In the genomic region with DNA sequence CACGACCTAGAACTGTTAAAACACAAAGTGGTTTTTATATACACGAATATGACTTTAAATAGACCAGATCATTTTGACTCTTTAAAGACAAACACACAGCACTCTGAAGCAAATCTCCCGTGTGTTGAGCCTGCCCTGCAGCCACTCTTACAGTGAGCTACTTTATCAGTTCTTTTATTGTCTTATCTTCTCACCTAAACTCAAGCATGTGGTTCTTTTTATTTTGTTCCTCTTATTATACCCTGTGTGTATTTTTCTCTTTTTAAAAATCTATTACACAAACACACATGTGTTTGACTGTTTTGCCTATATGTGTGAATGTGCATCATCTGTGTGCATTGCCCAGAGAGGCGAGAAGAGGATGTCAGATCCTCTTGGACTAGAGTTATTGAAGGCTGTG, we compare ENCODE assay signal across 29 mouse cellular contexts.
"Had no signal": no experiment of that assay in that cellular context is flagged by ENCODE, and none has a peak within 500 bp of the region (broad histone marks: within the 10 kb centered on the region; RNA-seq: fewer than 3 reads in every experiment).

No protein-coding gene starts in this region.

- DNase-seq: left cerebral cortex, postnatal 4 days; liver; liver, embryonic 13.5 days; liver, postnatal 0 days; lung, adult 18-20 months; lung, adult 2 months; lung, postnatal 10 days; lung, postnatal 14 days; lung, postnatal 36 days; lung, postnatal 4 days; midbrain, embryonic 14.5 days had no signal

- H3K27me3 ChIP-seq: limb, embryonic 12.5 days; limb, embryonic 13.5 days; limb, embryonic 15.5 days; liver, embryonic 12.5 days; liver, embryonic 13.5 days; liver, embryonic 15.5 days; lung, embryonic 15.5 days; megakaryocyte, embryonic 14.5 days; midbrain, embryonic 12.5 days; midbrain, embryonic 13.5 days; midbrain, embryonic 15.5 days had no signal

- H3K9ac ChIP-seq: limb, embryonic 12.5 days; limb, embryonic 13.5 days; limb, embryonic 15.5 days; liver, embryonic 12.5 days; liver, embryonic 13.5 days; liver, embryonic 14.5 days; liver, embryonic 15.5 days; liver, postnatal 0 days; lung, embryonic 14.5 days; lung, embryonic 15.5 days; midbrain, embryonic 12.5 days; midbrain, embryonic 13.5 days; midbrain, embryonic 15.5 days had no signal

- H3K4me1 ChIP-seq: limb, embryonic 12.5 days; limb, embryonic 13.5 days; limb, embryonic 15.5 days; liver, embryonic 12.5 days; liver, embryonic 13.5 days; liver, embryonic 15.5 days; lung, embryonic 15.5 days; megakaryocyte, embryonic 14.5 days; midbrain, embryonic 10.5 days; midbrain, embryonic 12.5 days; midbrain, embryonic 15.5 days had no signal

- H3K9me3 ChIP-seq: limb, embryonic 10.5 days; limb, embryonic 12.5 days; limb, embryonic 13.5 days; limb, embryonic 15.5 days; liver, embryonic 12.5 days; liver, embryonic 13.5 days; liver, embryonic 15.5 days; lung, embryonic 15.5 days; megakaryocyte, embryonic 14.5 days; midbrain, embryonic 10.5 days; midbrain, embryonic 12.5 days; midbrain, embryonic 13.5 days; midbrain, embryonic 15.5 days had no signal

- H3K27ac ChIP-seq: limb, embryonic 10.5 days; limb, embryonic 12.5 days; limb, embryonic 13.5 days; limb, embryonic 15.5 days; liver, embryonic 12.5 days; liver, embryonic 13.5 days; liver, embryonic 14.5 days; liver, embryonic 15.5 days; lung, embryonic 15.5 days; macrophage; midbrain, embryonic 10.5 days; midbrain, embryonic 12.5 days; midbrain, embryonic 13.5 days; midbrain, embryonic 15.5 days had no signal

- ATAC-seq: liver, embryonic 12.5 days; liver, postnatal 0 days; lung, postnatal 0 days; midbrain, embryonic 13.5 days; midbrain, embryonic 15.5 days; midbrain, embryonic 16.5 days had no signal

- H3K4me3 ChIP-seq: limb, embryonic 10.5 days; limb, embryonic 12.5 days; limb, embryonic 13.5 days; limb, embryonic 15.5 days; liver, embryonic 12.5 days; liver, embryonic 13.5 days; liver, embryonic 15.5 days; lung, embryonic 15.5 days; megakaryocyte, embryonic 14.5 days; midbrain, embryonic 10.5 days; midbrain, embryonic 12.5 days; midbrain, embryonic 13.5 days; midbrain, embryonic 15.5 days; myocyte had no signal

- H3K36me3 ChIP-seq: limb, embryonic 10.5 days; limb, embryonic 12.5 days; limb, embryonic 13.5 days; limb, embryonic 15.5 days; liver, embryonic 12.5 days; liver, embryonic 13.5 days; liver, embryonic 15.5 days; lung, embryonic 15.5 days; midbrain, embryonic 10.5 days; midbrain, embryonic 12.5 days; midbrain, embryonic 13.5 days; midbrain, embryonic 15.5 days had no signal
